In the genomic region with DNA sequence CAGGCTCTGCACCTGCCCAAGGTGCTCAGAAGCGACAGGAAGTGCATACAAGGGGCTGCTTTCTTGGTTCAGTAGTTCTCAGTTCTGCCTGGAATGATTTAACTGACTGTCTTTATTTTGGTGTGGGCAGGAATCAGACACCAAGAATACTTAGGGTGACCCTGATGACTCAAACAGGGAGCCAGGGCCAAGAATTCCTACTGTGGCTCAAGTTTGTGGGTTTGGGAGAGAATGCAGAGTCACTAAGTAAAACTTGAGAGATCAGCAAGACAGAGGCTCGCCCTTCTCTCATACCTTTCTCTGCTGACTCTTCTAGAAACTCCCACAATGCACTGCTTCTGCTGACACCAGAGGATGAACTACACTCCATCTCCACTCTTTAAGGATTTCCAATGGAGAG, we compare ENCODE assay signal across 17 mouse cellular contexts.
"Had no signal": no experiment of that assay in that cellular context is flagged by ENCODE, and none has a peak within 500 bp of the region (broad histone marks: within the 10 kb centered on the region; RNA-seq: fewer than 3 reads in every experiment).

No protein-coding gene starts in this region.

- H3K9ac ChIP-seq: liver, embryonic 14.5 days; liver, postnatal 0 days; lung, embryonic 14.5 days; midbrain, embryonic 12.5 days; midbrain, embryonic 15.5 days; neural tube, embryonic 13.5 days; stomach, embryonic 15.5 days had no signal

- H3K4me1 ChIP-seq: stomach, embryonic 15.5 days had no signal

- H3K4me3 ChIP-seq: left cerebral cortex, adult 2 months; midbrain, embryonic 12.5 days; midbrain, embryonic 15.5 days; neural tube, embryonic 13.5 days; stomach, embryonic 15.5 days had no signal

- ATAC-seq: liver, postnatal 0 days; lung, postnatal 0 days; midbrain, embryonic 15.5 days had no signal

- H3K27ac ChIP-seq: left cerebral cortex, adult 2 months; liver, embryonic 14.5 days; macrophage; midbrain, embryonic 12.5 days; midbrain, embryonic 15.5 days; neural tube, embryonic 13.5 days; stomach, embryonic 15.5 days had no signal

- DNase-seq: kidney, adult 2 months; kidney, postnatal 10 days; kidney, postnatal 36 days; layer of hippocampus, postnatal 36 days; liver, postnatal 0 days; lung, embryonic 14.5 days; right cerebral cortex, postnatal 25 days; spleen, adult 18-20 months; thymus, postnatal 25 days had no signal

- H3K36me3 ChIP-seq: midbrain, embryonic 12.5 days; midbrain, embryonic 15.5 days; neural tube, embryonic 13.5 days; stomach, embryonic 15.5 days had no signal

- H3K9me3 ChIP-seq: midbrain, embryonic 12.5 days; midbrain, embryonic 15.5 days; neural tube, embryonic 13.5 days; stomach, embryonic 15.5 days had no signal

- H3K27me3 ChIP-seq: midbrain, embryonic 12.5 days; midbrain, embryonic 15.5 days; neural tube, embryonic 13.5 days; stomach, embryonic 15.5 days had no signal

- H3K4me2 ChIP-seq: lung, embryonic 14.5 days; midbrain, embryonic 12.5 days; midbrain, embryonic 15.5 days; neural tube, embryonic 13.5 days; stomach, embryonic 15.5 days had no signal
